In genomic region chr13:92336857-92337256, GRCm38 (mm10) we compare ENCODE assay signal across 29 mouse cellular contexts. TPM values are rescaled to one million over a fixed set of nuclear protein-coding genes. Genes with fewer than 3 reads are reported as not detected.
DNase-seq lines count a peak whose midpoint lies in the region; ATAC-seq and TF ChIP-seq lines count a peak whose summit lies in the region.
"Had no signal": no experiment of that assay in that cellular context is flagged by ENCODE, and none has a peak within 500 bp of the region (broad histone marks: within the 10 kb centered on the region; RNA-seq: fewer than 3 reads in every experiment).

No protein-coding gene starts in this region.

- H3K27me3 ChIP-seq in MEL (ENCODE audit: control insufficient read depth in 1 of 2, insufficient read depth in 2 of 2, low read length in 2 of 2), result no peaks in the 10 kb centered on the region
- H3K27me3 ChIP-seq: heart, embryonic 12.5 days; kidney, embryonic 15.5 days; limb, embryonic 13.5 days; liver, embryonic 12.5 days; neural tube, embryonic 13.5 days; stomach, embryonic 15.5 days had no signal

- no peak for TF ChIP-seq POLR2A in MEL (IDR thresholded peaks at IDR 0.05; ENCODE audit: control insufficient read depth in 1 of 2, insufficient read depth in 1 of 2, low read depth in 1 of 2, low read length in 2 of 2, poor library complexity in 1 of 2)

- no peak for TF ChIP-seq RAD21 in MEL (IDR thresholded peaks at IDR 0.05; ENCODE audit: low read depth, low read length)

- no peak overlapping the region for H3K4me3 ChIP-seq in MEL (ENCODE audit: control insufficient read depth in 1 of 2, insufficient read depth in 1 of 2, low read depth in 2 of 2, low read length in 2 of 2)
- H3K4me3 ChIP-seq: heart, embryonic 12.5 days; kidney, embryonic 15.5 days; limb, embryonic 13.5 days; liver, embryonic 12.5 days; neural tube, embryonic 13.5 days; stomach, embryonic 15.5 days had no signal

- peaks cover 0 to 30% of the 10 kb centered on the region in 2 experiments; a peak in 2 of 4 replicates for H3K36me3 ChIP-seq in MEL (ENCODE audit: control insufficient read depth in 1 of 2, insufficient read depth in 2 of 2, low read length in 2 of 2)

- peak; percentile 19 for DNase-seq in CD4-positive, CD25-positive, alpha-beta regulatory T cell, adult 2 months (ENCODE audit: low read depth, low spot score)
- DNase-seq in 3T3-L1 (ENCODE audit: low read depth, low spot score) (peak; percentile 24), MEL (ENCODE audit: low read depth, low spot score) (peak; percentile 35)
- no peak for DNase-seq in left cerebral cortex, postnatal 25 days (ENCODE audit: low spot score in 2 of 2)
- DNase-seq in frontal cortex, postnatal 36 days (ENCODE audit: low spot score in 2 of 2), result no peak
- DNase-seq in gastrocnemius, postnatal 4 days (ENCODE audit: low spot score in 2 of 2), result no peak
- DNase-seq: adrenal gland, adult 2 months; cerebellum, adult 18-20 months; cerebellum, postnatal 25 days; heart, adult 11 months; heart, postnatal 14 days; kidney, adult 11 months; kidney, postnatal 4 days; lung, adult 18-20 months; lung, postnatal 10 days had no signal

- no peak for ATAC-seq in CD4-positive, CD25-positive, alpha-beta regulatory T cell, adult 4 months
- peak; percentile 35 for ATAC-seq in monocyte, adult 5-6 weeks (replicated peaks; ENCODE audit: insufficient number of reproducible peaks, low FRiP score, low TSS enrichment, poor library complexity, severe bottlenecking)
- ATAC-seq: forebrain, embryonic 14.5 days; liver, embryonic 12.5 days had no signal

- no peaks in the 10 kb centered on the region for H3K9me3 ChIP-seq in MEL (replicated peaks; ENCODE audit: insufficient read depth, low read length)
- H3K9me3 ChIP-seq: heart, embryonic 12.5 days; kidney, embryonic 15.5 days; limb, embryonic 13.5 days; liver, embryonic 12.5 days; neural tube, embryonic 13.5 days; stomach, embryonic 15.5 days had no signal

- TF ChIP-seq EP300 in MEL (IDR thresholded peaks at IDR 0.05; ENCODE audit: low read depth in 1 of 2, low read length in 2 of 2), result peak in 1 of 2 experiments; percentile 47; a peak in 1 of 4 replicates

- intact Hi-C loops in left cerebral cortex, postnatal 25 days (cut with DNase I), result loop anchor here (2.0 kb wide), 2 partner anchors 206 to 428 kb away; partner anchors contain the start of gene Rasgrf2

- no peak for TF ChIP-seq CTCF in MEL (IDR thresholded peaks at IDR 0.05 in 2 of 3, conservative IDR thresholded peaks at IDR 0.05 in 1 of 3; ENCODE audit: control insufficient read depth in 1 of 3, insufficient read depth in 1 of 3, low read depth in 2 of 3, low read length in 3 of 3, poor library complexity in 1 of 3, severe bottlenecking in 1 of 3)

- peak overlapping the region; percentile 8 for H3K27ac ChIP-seq in MEL (ENCODE audit: control insufficient read depth, low read depth, low read length)
- H3K27ac ChIP-seq: kidney, embryonic 15.5 days; limb, embryonic 13.5 days; liver, embryonic 12.5 days; neural tube, embryonic 13.5 days; stomach, embryonic 15.5 days had no signal

- no peak overlapping the region for H3K9ac ChIP-seq in MEL (ENCODE audit: control insufficient read depth, low read depth, low read length, poor library complexity, severe bottlenecking)
- H3K9ac ChIP-seq: heart, embryonic 12.5 days; kidney, embryonic 15.5 days; limb, embryonic 13.5 days; liver, embryonic 12.5 days; neural tube, embryonic 13.5 days; stomach, embryonic 15.5 days had no signal

- no peaks in the 10 kb centered on the region for H3K79me2 ChIP-seq in MEL (ENCODE audit: control insufficient read depth, insufficient read depth, low read length, poor library complexity)

- H3K4me1 ChIP-seq in MEL (ENCODE audit: control insufficient read depth in 1 of 2, insufficient read depth in 2 of 2, low read length in 2 of 2), result peaks cover 5 to 25% of the 10 kb centered on the region in 2 experiments
- H3K4me1 ChIP-seq: heart, embryonic 12.5 days; limb, embryonic 13.5 days; neural tube, embryonic 13.5 days; stomach, embryonic 15.5 days had no signal

TF ChIP-seq in MEL, 35 proteins besides CTCF, POLR2A, EP300 and RAD21:
- 0 out of 2 replicates have a peak, but pooled peaks have one; percentile 18 for TF ChIP-seq HCFC1 (IDR thresholded peaks at IDR 0.05; ENCODE audit: low read depth, low read length)
- TF ChIP-seq MAX (IDR thresholded peaks at IDR 0.05; ENCODE audit: low read length), result no peak
- peak; percentile 89 for TF ChIP-seq USF1 (IDR thresholded peaks at IDR 0.05; ENCODE audit: low read depth, low read length)
- peak; percentile 74 for TF ChIP-seq BHLHE40 (IDR thresholded peaks at IDR 0.05; ENCODE audit: borderline replicate concordance, low read depth, low read length)
- TF ChIP-seq USF2 (IDR thresholded peaks at IDR 0.05; ENCODE audit: borderline replicate concordance in 1 of 2, insufficient read depth in 1 of 2, low read depth in 1 of 2, low read length in 2 of 2), result peak in 1 of 2 experiments; percentile 92; a peak in 3 of 4 replicates
TF ChIP-seq in MEL: peak in this region for 4.

RNA-seq across cellular contexts. Expression of gene Dhfr, which starts 17.7 kb away (rescaled TPM):
- polyA plus RNA-seq in CD4-positive, CD25-positive, alpha-beta regulatory T cell, adult 4 months (2017; shearing (Covaris generic)), result 1 to 10 TPM; 3.5 to 4.1 TPM
- total RNA-seq in MEL (2012; rRNA removed), result 15.7 and 16.2 TPM in 2 replicates
- 10 to 100 TPM; 17.4 to 63.1 TPM for polyA plus RNA-seq in MEL (2012; ENCODE audit: insufficient read depth in 1 of 2, insufficient read length in 2 of 2, low read depth in 1 of 2, low replicate concordance in 2 of 2, missing spikeins in 1 of 2)
- 0.21 to 2.3 TPM (median 0.95 TPM) in 3 replicates for total RNA-seq in monocyte, adult 5-6 weeks (2017)
- 1 to 10 TPM; 1.1 to 1.3 TPM for total RNA-seq in left cerebral cortex, postnatal 25 days (2021)
- total RNA-seq in gastrocnemius, postnatal 4 days (2021), result 1 to 10 TPM; 3.8 to 4.1 TPM

RNA-seq across cellular contexts. Expression of gene Msh3, which starts 17.9 kb away (rescaled TPM):
- polyA plus RNA-seq in CD4-positive, CD25-positive, alpha-beta regulatory T cell, adult 4 months (2017; shearing (Covaris generic)), result 10 to 100 TPM; 32.5 to 49.8 TPM
- 14.4 and 15.0 TPM in 2 replicates for total RNA-seq in MEL (2012; rRNA removed)
- polyA plus RNA-seq in MEL (2012; ENCODE audit: insufficient read depth in 1 of 2, insufficient read length in 2 of 2, low read depth in 1 of 2, low replicate concordance in 2 of 2, missing spikeins in 1 of 2), result 10 to 100 TPM in 1 of 2 experiments, not detected in 1; 17.7 TPM
- 20.4 to 46.6 TPM (median 29.4 TPM) in 3 replicates for total RNA-seq in monocyte, adult 5-6 weeks (2017)
- 10 to 100 TPM; 22.7 to 24.9 TPM for total RNA-seq in left cerebral cortex, postnatal 25 days (2021)
- total RNA-seq in gastrocnemius, postnatal 4 days (2021), result 10 to 100 TPM; 16.2 to 22.0 TPM

RNA-seq across cellular contexts. Expression of gene Gm20379, which starts 31.1 kb away (rescaled TPM):
- polyA plus RNA-seq in CD4-positive, CD25-positive, alpha-beta regulatory T cell, adult 4 months (2017; shearing (Covaris generic)), result 1 to 10 TPM; 6.4 to 6.9 TPM
- not detected in 2 replicates for total RNA-seq in MEL (2012; rRNA removed)
- 1 to 10 TPM in 1 of 2 experiments, not detected in 1; 9.4 TPM for polyA plus RNA-seq in MEL (2012; ENCODE audit: insufficient read depth in 1 of 2, insufficient read length in 2 of 2, low read depth in 1 of 2, low replicate concordance in 2 of 2, missing spikeins in 1 of 2)
- total RNA-seq in monocyte, adult 5-6 weeks (2017), result not detected in 3 replicates
- total RNA-seq in left cerebral cortex, postnatal 25 days (2021), result not detected
- not detected for total RNA-seq in gastrocnemius, postnatal 4 days (2021)
- total RNA-seq: adrenal gland, adult 2 months; gastrocnemius, adult 8-10 months; heart, postnatal 14 days; left cerebral cortex, postnatal 14 days; megakaryocyte-erythroid progenitor cell, adult 5-6 weeks had no signal
- polyA plus RNA-seq: adrenal gland, adult 2 months; frontal cortex, adult 2 months; spleen, adult 2 months had no signal

Comparison
In these comparisons a context has a peak if more than half of its experiments do, and no peak if none do; other contexts are left out.
1. DNase-seq: peak in CD4-positive, CD25-positive, alpha-beta regulatory T cell, adult 2 months (single experiment), 3T3-L1 (single experiment) and MEL (single experiment); none in left cerebral cortex, postnatal 25 days (0 of 2), frontal cortex, postnatal 36 days (0 of 2) and gastrocnemius, postnatal 4 days (0 of 2).